Mouse (Mus musculus) embryonic fibroblast, embryonic 13.5 days (primary cell): ENCODE measurements around the gene Suclg2.

Source experiments
- CTCF ChIP-seq: IDR thresholded peaks from 2 replicates; pipeline ENCODE4 v1.5.1; 2011; ENCODE audit warnings: mild to moderate bottlenecking, control low read depth, low read length, moderate library complexity, borderline replicate concordance; ENCODE audit not compliant: insufficient read depth
- POLR2A ChIP-seq: IDR thresholded peaks from 2 replicates; pipeline ENCODE4 v1.6.1; 2011; ENCODE audit warnings: low read depth, mild to moderate bottlenecking, control low read depth, low read length, moderate library complexity

DNA sequence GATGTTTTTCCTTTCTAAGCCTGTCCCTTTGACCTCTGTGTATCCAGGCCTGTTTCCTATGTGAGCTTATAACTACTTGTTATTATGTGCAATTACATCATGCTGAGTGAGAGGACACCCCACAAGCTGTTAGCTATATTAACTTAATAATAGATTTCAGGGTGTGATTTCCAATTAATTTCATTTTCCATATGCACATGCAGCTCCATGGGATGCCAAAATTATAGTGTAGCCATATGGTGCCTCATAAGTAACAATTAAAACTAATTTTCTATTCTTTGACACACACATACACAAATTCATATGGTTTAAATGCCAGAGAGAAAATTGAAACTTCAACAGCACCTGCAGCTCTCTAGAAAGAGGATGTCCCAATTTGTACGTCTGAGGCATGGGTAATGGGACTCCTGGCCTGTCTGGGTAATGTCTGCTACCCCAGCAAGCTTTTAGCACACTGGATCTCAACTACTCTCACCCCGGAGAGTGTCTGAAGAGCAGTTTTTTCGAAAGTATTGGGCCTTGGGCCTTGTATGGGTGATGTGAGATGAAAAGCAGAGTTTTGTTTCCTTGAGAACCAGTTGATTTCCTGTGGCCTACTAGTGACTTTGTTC lies 106.1 kb downstream of the Suclg2 start:
- TF ChIP-seq POLR2A (no peak), CTCF (no peak)
